Mouse (Mus musculus) megakaryocyte progenitor cell, adult 5-6 weeks (primary cell): ENCODE measurements at regions not wholly inside any gene's neighbourhood (a gene's known extent, or its start where the extent isn't known, plus 50 kb on each side); places are given as distances from the start of the nearest gene placed in this dataset.
"Not testable (repeated sequence)": the region's sequence is repeated elsewhere in the genome, so short reads cannot be mapped to it uniquely, and the experiment has no call there.

Experiments
- ATAC-seq: replicated peaks from 2 replicates; pipeline ENCODE4 v1.8.0; 2016; ENCODE audit warnings: mild to moderate bottlenecking, moderate TSS enrichment, inconsistent platforms; ENCODE audit not compliant: poor library complexity

DNA sequence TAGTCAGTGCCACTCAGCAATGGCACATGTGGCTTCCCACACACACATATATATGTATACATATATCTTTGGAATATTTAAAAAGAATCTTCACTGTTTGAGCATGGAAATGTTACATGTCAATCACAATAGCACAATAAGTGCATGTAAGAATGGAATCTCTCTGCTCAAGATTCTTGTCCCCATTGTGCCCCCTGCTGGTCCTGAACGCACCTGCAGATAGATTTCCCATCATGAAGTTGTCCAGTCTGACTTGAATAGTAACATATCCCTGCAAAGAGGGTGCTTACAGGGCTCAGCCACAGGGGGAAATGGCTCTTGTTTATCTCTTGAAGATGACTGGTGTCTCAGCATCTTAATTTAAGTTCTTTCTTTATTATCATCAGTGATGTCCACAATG lies 770.8 kb upstream of the Zfp386 start:
- 0 out of 2 replicates have a peak, but pooled peaks have one; percentile 42 for ATAC-seq

DNA sequence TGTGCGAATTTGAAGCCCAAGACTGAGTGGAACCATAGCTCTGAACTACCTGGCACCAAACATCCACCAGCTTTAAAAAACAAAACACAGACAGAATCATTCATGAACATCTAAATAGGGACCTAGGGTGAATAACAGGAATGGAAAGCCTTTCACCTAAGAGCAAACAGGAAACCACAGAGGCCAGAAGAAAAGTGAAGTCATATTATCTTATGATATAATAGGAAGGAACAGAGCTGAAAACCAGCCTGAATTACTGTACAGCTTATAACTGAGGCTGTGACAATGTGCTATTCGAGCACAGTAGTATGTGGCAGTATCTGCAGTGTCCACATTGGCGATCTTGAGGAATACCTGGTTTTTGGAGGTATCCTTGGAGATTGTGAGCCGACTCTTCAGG lies 753.8 kb upstream of the Zfp386 start:
- ATAC-seq: peak; percentile 42; the same call in 1 of the 2 replicates

DNA sequence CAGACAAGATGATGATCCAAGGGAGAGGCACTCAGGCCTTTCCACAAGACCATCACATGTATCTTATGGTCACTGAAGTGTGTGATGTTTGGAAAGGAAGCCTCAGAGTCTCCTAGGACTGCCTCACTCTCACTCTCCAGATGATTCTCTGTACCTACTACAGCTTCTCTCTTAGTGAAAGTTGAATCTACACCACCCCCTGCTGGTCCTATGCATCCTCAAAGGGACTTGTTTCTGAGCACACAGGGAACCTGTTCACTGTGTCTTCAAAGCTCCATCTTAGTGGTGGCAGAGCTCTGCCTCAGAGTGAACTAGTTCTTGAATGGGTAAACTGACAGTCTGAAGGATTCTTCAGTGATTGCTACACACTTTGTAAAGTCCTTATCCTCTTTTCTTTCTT lies 749.5 kb upstream of the Zfp386 start:
- not testable (repeated sequence) for ATAC-seq

DNA sequence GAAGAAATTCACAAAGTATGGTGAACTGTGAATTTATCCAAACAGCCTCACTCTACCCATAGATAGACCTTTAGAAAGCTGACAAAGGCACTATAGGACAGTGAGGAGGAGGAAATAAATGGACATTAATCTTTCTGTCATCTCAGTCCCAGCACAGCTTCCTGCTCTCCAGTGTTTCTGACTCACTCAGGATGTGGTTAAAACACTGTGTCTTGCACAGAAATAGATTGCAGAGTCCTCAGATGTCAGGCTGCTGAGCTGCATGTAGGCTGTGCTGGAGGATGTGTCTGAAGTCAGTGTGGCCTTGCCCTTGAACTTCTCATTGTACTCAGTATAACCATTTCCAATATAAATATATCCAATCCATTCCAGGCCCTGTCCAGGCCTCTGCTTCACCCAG lies 735.6 kb upstream of the Zfp386 start:
- ATAC-seq: peak; percentile 100

DNA sequence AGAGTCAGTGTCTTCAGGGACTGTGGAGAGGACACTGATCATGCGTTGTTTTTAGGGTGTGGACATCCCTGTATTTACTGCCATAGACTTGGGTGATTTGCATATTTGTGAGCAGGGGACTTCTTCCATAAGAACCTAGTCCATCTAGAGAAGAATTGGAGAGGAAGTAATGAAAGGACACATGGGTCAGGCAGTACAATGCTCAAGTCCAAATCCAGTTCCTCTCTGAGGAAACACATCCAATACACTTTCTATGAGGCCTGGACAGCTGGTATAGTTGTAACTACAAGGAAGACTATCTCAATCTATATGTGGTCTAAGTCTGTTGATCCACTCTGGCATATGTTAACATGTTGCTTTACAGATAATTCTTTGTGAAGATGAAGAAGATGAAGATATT lies 734.9 kb upstream of the Zfp386 start:
- peak; percentile 49; the same call in 1 of the 2 replicates for ATAC-seq

DNA sequence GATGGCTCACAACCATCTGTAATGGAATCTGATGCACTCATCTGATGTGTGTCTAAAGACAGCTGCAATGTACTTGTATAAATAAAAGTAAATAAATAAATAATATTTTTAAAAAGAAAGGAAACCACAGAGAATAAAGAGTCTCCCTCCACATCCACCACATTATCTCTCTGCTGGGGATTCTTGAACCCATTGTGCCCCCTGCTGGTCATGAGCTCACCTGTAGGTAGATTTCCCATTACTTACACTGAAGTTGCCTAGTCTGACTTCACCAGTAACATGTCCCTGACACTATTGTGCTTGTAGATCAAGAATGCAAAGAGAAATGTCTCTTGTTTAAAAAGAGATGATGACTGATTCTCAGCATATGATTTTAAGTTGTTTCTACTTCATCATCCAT lies 726.9 kb upstream of the Zfp386 start:
- ATAC-seq: peak; percentile 88

DNA sequence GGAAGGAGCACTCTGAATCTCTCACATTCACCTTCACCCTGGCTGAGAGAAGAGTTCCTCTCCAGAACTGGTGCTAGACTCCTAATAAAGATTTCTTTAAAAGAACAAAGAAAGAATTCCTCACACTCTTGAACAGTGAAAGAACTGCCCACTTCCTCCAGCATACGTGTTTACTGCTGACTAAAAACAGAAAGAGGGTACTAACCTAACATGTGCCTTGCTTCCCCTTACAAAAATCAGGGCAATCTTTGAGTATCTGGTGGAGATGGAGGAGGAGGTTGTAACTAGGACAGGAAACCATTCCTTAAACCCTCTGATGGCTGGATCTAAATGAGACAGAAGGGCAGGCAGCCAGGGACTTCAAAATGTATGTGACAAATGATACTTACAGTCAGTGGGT lies 719.1 kb upstream of the Zfp386 start:
- peak; percentile 37; the same call in 1 of the 2 replicates for ATAC-seq

DNA sequence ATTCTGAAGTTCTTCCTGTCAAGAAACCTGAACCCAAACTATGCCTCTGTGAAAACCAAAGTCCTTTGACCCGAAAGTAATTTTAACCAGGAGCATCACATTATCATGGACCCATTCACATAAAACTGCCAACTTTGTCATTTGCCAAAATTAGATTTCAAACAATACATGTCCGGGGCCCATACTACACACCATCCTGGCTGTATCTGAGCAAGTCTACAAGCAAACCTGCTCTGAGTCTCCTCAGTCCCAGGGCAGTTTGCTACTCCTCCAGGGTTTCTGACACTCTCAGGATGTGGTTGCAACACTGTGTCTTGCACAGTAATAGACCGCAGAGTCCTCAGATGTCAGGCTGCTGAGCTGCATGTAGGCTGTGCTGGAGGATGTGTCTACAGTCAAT lies 712.8 kb upstream of the Zfp386 start:
- ATAC-seq: peak; percentile 52

DNA sequence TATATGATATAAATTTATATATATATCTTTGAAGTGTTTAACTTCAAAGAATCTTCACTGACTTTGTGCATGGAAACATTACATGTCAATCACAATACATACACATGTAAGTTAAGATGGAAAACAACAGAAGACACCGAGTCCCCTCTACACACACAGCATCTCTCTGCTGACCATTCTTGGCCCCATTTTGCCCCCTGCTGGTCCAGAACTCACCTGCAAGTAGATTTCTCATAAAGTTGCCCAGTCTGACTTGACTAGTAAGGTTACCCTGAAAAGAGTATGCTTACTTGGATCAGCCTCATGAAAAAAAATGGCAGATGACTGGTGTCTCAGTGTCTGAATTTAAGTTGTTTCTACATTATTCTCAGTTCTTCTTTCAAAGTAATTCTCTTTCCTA lies 710.9 kb upstream of the Zfp386 start:
- ATAC-seq: peak; percentile 50

DNA sequence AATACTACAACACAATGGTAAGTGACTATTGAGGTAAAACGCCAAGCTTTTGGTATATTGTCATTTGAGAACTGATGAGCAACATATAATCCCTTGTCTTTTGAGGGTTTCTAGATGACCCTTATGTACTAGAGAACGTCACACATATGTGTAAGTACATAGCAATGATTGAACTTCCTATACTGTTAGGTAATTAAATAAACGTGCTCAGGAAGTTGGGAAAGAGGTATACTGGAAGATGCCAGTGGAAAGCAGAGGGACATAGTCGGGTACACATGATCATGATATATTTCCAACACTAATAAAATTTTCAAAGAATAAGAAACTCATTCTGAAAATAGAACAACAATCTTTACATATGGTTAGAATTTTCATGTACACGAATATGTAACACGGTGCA lies 701.4 kb upstream of the Zfp386 start:
- peak; percentile 61 for ATAC-seq

DNA sequence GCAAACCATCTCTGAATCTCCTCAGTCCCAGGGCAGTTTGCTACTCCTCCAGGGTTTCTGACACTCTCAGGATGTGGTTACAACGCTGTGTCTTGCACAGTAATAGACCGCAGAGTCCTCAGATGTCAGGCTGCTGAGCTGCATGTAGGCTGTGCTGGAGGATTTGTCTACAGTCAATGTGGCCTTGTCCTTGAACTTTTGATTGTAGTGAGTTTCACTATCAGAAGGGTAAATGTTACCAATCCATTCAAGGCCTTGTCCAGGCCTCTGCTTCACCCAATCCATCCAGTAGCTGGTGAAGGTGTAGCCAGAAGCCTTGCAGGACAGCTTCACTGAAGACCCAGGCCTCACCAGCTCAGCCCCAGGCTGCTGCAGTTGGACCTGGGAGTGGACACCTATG lies 688.5 kb upstream of the Zfp386 start:
- peak; percentile 23; the same call in 1 of the 2 replicates for ATAC-seq

DNA sequence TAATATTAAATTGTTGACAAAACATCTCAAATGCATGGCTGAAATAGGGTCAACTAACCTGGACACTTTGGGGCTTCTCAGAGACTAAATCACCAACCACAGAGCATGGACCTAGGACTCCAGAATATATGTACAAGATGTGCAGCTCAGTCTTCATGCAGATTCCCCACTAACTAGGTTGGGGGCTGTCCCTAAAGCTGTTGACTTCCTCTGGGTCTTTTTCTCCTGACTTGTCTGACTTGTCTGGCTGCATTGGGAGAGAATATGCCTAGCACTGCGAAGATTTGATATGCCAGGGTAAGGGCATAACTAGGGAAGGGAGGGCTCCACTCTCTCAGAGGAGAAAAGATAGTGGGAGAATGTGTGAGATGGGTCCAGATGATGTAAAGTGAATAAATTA lies 681.9 kb upstream of the Zfp386 start:
- not testable (repeated sequence) for ATAC-seq

DNA sequence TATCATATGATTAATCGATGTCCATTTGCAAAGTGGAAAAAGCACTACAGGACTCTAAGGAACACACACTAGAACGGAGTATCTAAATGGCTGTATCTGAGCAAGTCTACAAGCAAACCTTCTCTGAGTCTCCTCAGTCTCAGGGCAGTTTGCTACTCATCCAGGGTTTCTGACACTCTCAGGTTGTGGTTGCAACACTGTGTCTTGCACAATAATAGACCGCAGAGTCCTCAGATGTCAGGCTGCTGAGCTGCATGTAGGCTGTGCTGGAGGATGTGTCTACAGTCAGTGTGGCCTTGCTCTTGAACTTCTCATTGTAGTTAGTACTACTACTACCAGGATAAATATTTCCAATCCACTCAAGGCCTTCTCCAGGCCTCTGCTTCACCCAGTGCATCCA lies 675.7 kb upstream of the Zfp386 start:
- 0 out of 2 replicates have a peak, but pooled peaks have one; percentile 42 for ATAC-seq

DNA sequence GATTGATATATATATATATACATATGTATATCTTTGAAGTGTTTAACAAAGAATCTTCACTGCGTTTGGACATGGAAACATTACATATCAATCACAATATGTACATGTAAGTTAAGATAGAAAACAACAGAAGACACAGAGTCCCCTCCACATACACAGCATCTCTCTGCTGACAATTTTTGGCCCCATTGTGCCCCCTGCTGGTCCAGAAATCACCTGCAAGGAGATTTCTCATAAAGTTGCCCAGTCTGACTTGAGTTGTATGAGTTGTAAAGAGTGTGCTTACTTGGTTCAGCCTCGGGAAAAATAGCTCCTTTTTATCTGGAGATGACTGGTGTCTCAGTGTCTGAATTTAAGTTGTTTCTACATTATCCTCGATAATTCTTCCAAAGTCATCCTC lies 674.5 kb upstream of the Zfp386 start:
- ATAC-seq: not testable (repeated sequence)

DNA sequence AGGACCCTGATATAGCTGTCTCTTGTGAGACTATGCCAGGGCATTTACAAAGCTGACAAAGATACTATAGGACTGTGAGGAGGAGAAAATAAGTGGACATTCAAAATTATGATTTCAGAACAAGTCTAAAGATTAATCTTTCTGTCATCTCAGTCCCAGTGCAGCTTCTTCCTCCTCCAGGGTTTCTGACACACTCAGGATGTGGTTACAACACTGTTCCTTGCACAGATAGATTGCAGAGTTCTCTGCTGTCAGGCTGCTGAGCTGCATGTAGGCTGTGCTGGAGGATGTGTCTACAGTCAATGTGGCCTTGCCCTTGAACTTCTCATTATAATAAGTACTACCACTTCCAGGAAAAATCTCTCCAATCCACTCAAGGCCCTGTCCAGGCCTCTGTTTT lies 661.0 kb upstream of the Zfp386 start:
- ATAC-seq: peak; percentile 70

DNA sequence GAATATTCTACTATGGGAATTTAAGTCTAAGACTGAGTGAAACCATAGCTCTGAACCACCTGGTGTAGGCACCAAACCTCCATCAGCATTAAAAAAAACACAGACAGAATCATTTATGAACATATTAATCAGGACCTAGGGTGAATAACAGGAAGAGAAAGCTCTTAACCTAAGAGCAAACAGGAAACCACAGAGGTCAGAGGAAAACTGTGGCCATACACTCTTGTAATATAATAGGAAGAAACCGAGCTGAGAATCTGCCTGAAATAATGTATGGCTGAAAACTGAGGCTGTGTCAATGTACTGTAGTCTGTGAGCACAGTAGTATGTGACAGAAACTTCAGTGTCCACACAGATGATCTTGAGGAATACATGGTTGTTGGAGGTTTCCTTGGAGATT lies 643.4 kb upstream of the Zfp386 start:
- ATAC-seq: peak; percentile 75

DNA sequence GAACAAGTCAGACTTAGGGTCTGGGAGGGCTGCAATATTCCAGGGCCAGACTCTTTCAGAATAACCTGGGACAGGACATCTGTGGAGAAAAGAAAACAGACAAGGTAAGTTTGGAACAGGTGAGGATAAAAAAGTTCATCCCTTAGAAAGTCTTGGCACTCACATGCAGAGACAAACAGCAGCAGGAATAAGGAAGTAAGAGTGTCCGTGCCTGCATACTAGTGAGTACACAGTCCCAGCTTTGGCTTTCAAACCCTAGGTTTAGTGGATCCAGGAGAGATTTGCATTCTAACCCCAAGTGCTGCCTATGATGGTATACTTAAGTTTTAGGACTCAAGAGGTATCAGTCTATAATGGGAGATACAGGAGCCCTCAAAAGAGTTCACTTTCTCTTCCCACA lies 642.9 kb upstream of the Zfp386 start:
- peak; percentile 58 for ATAC-seq

DNA sequence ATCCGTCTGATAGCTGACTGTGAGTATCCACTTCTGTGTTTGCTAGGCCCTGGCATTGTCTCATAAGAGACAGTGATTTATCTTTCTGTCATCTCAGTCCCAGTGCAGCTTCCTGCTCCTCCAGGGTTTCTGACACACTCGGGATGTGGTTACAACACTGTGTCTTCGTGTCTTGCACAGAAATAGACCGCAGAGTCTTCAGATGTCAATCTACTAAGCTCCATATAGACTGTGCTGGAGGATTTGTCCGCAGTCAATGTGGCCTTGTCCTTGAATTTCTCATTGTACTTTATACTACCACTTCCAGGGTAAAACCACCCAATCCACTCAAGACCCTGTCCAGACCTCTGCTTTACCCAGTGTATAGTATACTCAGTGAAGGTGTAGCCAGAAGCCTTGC lies 601.3 kb upstream of the Zfp386 start:
- peak; percentile 85 for ATAC-seq

DNA sequence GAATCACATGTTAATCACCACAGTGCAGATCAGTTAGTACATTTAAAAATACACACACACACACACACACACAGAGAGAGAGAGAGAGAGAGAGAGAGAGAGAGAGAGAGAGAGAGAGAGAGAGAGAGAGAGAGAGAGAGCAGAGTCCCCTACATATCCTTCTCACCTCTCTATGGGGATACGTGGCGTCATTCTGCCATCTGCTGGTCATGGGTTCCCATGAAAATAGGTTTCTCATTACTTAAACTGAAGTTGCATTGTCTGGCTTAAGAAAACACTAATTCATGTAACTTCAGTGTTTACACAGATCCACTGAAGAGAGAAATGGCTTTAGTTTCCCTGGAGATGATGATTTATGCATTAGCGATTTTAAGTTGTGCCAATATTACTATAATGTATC lies 594.9 kb upstream of the Zfp386 start:
- peak; percentile 92 for ATAC-seq

DNA sequence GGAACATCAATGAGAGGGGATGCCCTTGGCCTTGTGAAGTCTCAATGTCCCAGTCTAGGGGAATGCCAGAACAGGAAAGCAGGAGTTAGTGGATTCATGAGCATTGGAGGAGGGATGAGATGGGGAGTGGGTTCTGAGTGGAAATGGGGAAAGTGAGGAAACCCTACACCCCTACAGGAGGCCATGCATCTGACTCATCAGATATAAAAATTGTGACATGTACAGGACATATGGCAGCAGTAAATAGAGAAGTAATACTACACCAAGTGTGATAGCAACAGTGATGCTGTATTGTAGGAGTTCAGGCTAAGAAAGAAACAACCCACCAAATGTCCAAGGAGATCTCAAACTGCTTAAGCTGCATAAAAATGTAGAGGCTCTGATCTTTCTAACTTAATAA lies 582.7 kb upstream of the Zfp386 start:
- ATAC-seq: peak; percentile 56

DNA sequence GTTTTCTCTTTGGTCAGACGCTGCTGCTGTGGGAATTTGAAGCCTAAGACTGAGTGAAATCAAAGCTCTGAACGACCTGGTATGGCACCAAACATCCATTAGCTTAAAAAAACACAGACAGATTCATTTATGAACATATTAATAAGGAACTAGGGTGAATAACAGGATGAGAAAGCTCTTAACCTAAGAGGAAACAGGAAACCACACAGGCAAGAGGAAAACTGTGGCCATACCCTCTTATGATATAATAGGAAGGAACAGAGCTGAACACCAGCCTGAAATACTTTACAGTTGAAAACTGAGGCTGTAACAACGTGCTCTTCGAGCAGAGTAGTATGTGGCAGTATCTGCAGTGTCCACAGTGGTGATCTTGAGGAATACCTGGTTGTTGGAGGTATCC lies 579.5 kb upstream of the Zfp386 start:
- ATAC-seq: peak; percentile 76

DNA sequence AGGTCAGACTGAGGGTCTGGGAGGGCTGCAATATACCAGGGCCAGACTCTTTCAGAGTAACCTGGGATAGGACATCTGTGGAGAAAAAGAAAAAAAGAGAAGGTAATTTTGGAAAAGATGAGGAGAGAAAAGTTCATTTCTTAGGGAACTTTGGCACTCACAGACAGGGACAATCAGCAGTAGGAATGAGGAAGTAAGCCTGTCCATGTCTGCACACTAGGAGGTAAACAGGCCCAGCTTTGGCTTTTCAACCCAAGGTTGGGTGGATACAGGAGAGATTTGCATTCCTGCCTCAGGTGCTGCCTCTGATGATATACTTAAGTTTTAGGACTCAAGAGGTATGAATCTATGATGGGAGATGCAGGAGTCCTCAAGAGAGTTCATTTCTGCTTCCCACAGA lies 579.0 kb upstream of the Zfp386 start:
- peak; percentile 68 for ATAC-seq

DNA sequence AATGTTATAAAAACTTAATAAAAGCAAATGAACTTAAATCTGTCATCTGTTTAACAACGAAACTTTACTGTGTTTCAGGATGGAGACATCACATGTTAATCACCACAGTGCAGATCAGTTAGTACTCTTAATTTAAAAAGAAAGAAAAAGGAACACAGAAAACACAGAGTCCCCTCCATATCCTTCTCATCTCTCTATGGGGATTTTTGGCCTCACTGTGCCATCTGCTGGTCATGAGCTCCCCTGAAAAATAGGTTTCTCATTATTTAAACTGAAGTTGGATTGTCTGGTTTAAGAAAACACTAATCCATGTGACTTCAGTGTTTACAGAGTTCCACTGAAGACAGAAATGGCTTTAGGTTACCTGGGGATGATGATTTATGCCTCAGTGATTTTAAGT lies 548.7 kb upstream of the Zfp386 start:
- 0 out of 2 replicates have a peak, but pooled peaks have one; percentile 29 for ATAC-seq

DNA sequence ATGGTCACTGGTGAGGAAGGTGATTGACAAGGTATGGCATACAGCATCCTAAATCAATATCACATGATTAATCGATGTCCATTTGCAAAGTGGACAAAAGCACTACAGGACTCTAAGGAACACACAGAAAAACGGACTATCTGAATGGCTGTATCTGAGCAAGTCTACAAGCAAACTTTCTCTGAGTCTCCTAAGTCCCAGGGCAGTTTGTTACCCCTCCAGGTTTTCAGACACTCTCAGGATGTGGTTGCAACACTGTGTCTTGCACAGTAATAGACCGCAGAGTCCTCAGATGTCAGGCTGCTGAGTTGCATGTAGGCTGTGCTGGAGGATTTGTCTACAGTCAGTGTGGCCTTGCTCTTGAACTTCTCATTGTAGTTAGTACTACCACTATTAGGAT lies 540.2 kb upstream of the Zfp386 start:
- ATAC-seq: peak; percentile 46; the same call in 1 of the 2 replicates
